Mouse (Mus musculus): ENCODE measurements around the gene Arhgdig. TPM values are rescaled to one million over a fixed set of nuclear protein-coding genes. Genes with fewer than 3 reads are reported as not detected.

The Arhgdig gene
- polyA plus RNA-seq, 1 experiment = 3.1 TPM

GRCm38 (mm10) chr17:26232863-26233262 is 25.3 kb upstream of the Arhgdig start:
- no peak overlapping the region for H3K27ac ChIP-seq (replicated peaks; ENCODE audit: low read depth, low read length)
- no peak overlapping the region for H3K4me3 ChIP-seq (ENCODE audit: insufficient read depth, low read depth, low read length)

GRCm38 (mm10) chr17:26231156-26231555 is 23.6 kb upstream of the Arhgdig start:
- Histone ChIP-seq H3K4me3 (ENCODE audit: insufficient read depth, low read depth, low read length) (no peak overlapping the region), H3K27ac (replicated peaks; ENCODE audit: low read depth, low read length) (peak overlapping the region; percentile 40)

More at GRCm38 (mm10) chr17:26232863-26233262, 25.3 kb upstream of the Arhgdig start:
- peaks cover 2% of the 10 kb centered on the region; the same call in 1 of the 2 replicates for H3K4me1 ChIP-seq (ENCODE audit: control insufficient read depth, insufficient read depth, insufficient read length, low read length)

GRCm38 (mm10) chr17:26229776-26230175 is 22.2 kb upstream of the Arhgdig start:
- Histone ChIP-seq H3K27ac (replicated peaks; ENCODE audit: low read depth, low read length) (no peak overlapping the region), H3K4me3 (ENCODE audit: insufficient read depth, low read depth, low read length) (no peak overlapping the region)

More at GRCm38 (mm10) chr17:26231156-26231555, 23.6 kb upstream of the Arhgdig start:
- H3K4me1 ChIP-seq (ENCODE audit: control insufficient read depth, insufficient read depth, insufficient read length, low read length) = peaks cover 2% of the 10 kb centered on the region; the same call in 1 of the 2 replicates

GRCm38 (mm10) chr17:26225150-26225549 is 17.6 kb upstream of the Arhgdig start:
- Histone ChIP-seq H3K27ac (replicated peaks; ENCODE audit: low read depth, low read length) (peak overlapping the region; percentile 80), H3K4me1 (ENCODE audit: control insufficient read depth, insufficient read depth, insufficient read length, low read length) (peaks cover 4% of the 10 kb centered on the region; the same call in 1 of the 2 replicates), H3K4me3 (ENCODE audit: insufficient read depth, low read depth, low read length) (no peak overlapping the region)

More at GRCm38 (mm10) chr17:26229776-26230175, 22.2 kb upstream of the Arhgdig start:
- peaks cover 4% of the 10 kb centered on the region for H3K4me1 ChIP-seq (ENCODE audit: control insufficient read depth, insufficient read depth, insufficient read length, low read length)

- H3K4me3 ChIP-seq (ENCODE audit: insufficient read depth, low read depth, low read length) = no peak overlapping the region
- H3K27ac ChIP-seq (replicated peaks; ENCODE audit: low read depth, low read length) = no peak overlapping the region
- peaks cover 4% of the 10 kb centered on the region; the same call in 1 of the 2 replicates for H3K4me1 ChIP-seq (ENCODE audit: control insufficient read depth, insufficient read depth, insufficient read length, low read length)
Measured at GRCm38 (mm10) chr17:26221508-26221907, 13.9 kb upstream of the Arhgdig start.

- Histone ChIP-seq H3K4me1 (ENCODE audit: control insufficient read depth, insufficient read depth, insufficient read length, low read length) (no peaks in the 10 kb centered on the region), H3K27ac (replicated peaks; ENCODE audit: low read depth, low read length) (no peak overlapping the region), H3K4me3 (ENCODE audit: insufficient read depth, low read depth, low read length) (no peak overlapping the region)
Measured at GRCm38 (mm10) chr17:26212681-26213080, 5.1 kb upstream of the Arhgdig start.

- H3K27ac ChIP-seq (replicated peaks; ENCODE audit: low read depth, low read length) = no peak overlapping the region
- no peaks in the 10 kb centered on the region for H3K4me1 ChIP-seq (ENCODE audit: control insufficient read depth, insufficient read depth, insufficient read length, low read length)
- H3K4me3 ChIP-seq (ENCODE audit: insufficient read depth, low read depth, low read length) = no peak overlapping the region
Measured at GRCm38 (mm10) chr17:26212241-26212640, 4.7 kb upstream of the Arhgdig start.

- H3K4me1 ChIP-seq (ENCODE audit: control insufficient read depth, insufficient read depth, insufficient read length, low read length) = no peaks in the 10 kb centered on the region
- no peak overlapping the region for H3K27ac ChIP-seq (replicated peaks; ENCODE audit: low read depth, low read length)
- H3K4me3 ChIP-seq (ENCODE audit: insufficient read depth, low read depth, low read length) = no peak overlapping the region
Measured at GRCm38 (mm10) chr17:26206392-26206791, 1.2 kb downstream of the Arhgdig start.

- H3K27ac ChIP-seq (replicated peaks; ENCODE audit: low read depth, low read length) = no peak overlapping the region
- no peak overlapping the region for H3K4me3 ChIP-seq (ENCODE audit: insufficient read depth, low read depth, low read length)
- H3K4me1 ChIP-seq (ENCODE audit: control insufficient read depth, insufficient read depth, insufficient read length, low read length) = no peaks in the 10 kb centered on the region
Measured at GRCm38 (mm10) chr17:26204766-26205165, 2.8 kb downstream of the Arhgdig start.

- Histone ChIP-seq H3K4me1 (ENCODE audit: control insufficient read depth, insufficient read depth, insufficient read length, low read length) (no peaks in the 10 kb centered on the region), H3K4me3 (ENCODE audit: insufficient read depth, low read depth, low read length) (peak overlapping the region; percentile 31), H3K27ac (replicated peaks; ENCODE audit: low read depth, low read length) (no peak overlapping the region)
Measured at GRCm38 (mm10) chr17:26203321-26203811, 4.2 kb downstream of the Arhgdig start.

- Histone ChIP-seq H3K4me3 (ENCODE audit: insufficient read depth, low read depth, low read length) (peak within 1 kb of the TSS; percentile 43), H3K27ac (replicated peaks; ENCODE audit: low read depth, low read length) (no peak within 1 kb of the TSS), H3K4me1 (ENCODE audit: control insufficient read depth, insufficient read depth, insufficient read length, low read length) (no peaks in the 10 kb centered on the region)
Measured at GRCm38 (mm10) chr17:26202737-26203136, 4.8 kb downstream of the Arhgdig start, which contains the start of gene Rgs11. TSS of gene Rgs11 (plus strand) at chr17:26202951.

- Histone ChIP-seq H3K4me1 (ENCODE audit: control insufficient read depth, insufficient read depth, insufficient read length, low read length) (no peaks in the 10 kb centered on the region), H3K4me3 (ENCODE audit: insufficient read depth, low read depth, low read length) (no peak overlapping the region), H3K27ac (replicated peaks; ENCODE audit: low read depth, low read length) (no peak overlapping the region)
Measured at GRCm38 (mm10) chr17:26201998-26202397, 5.6 kb downstream of the Arhgdig start.

- Histone ChIP-seq H3K4me1 (ENCODE audit: control insufficient read depth, insufficient read depth, insufficient read length, low read length) (no peaks in the 10 kb centered on the region), H3K27ac (replicated peaks; ENCODE audit: low read depth, low read length) (no peak overlapping the region), H3K4me3 (ENCODE audit: insufficient read depth, low read depth, low read length) (peak overlapping the region; percentile 44)
Measured at GRCm38 (mm10) chr17:26200831-26201705, 6.5 kb downstream of the Arhgdig start.

- Histone ChIP-seq H3K4me3 (ENCODE audit: insufficient read depth, low read depth, low read length) (no peak within 1 kb of the TSS), H3K27ac (replicated peaks; ENCODE audit: low read depth, low read length) (no peak within 1 kb of the TSS), H3K4me1 (ENCODE audit: control insufficient read depth, insufficient read depth, insufficient read length, low read length) (no peaks in the 10 kb centered on the region)
Measured at GRCm38 (mm10) chr17:26198892-26199291, 8.7 kb downstream of the Arhgdig start, which contains the start of gene Pdia2. TSS of gene Pdia2 (minus strand) at chr17:26199087.

- Histone ChIP-seq H3K4me1 (ENCODE audit: control insufficient read depth, insufficient read depth, insufficient read length, low read length) (no peaks in the 10 kb centered on the region), H3K4me3 (ENCODE audit: insufficient read depth, low read depth, low read length) (no peak overlapping the region), H3K27ac (replicated peaks; ENCODE audit: low read depth, low read length) (no peak overlapping the region)
Measured at GRCm38 (mm10) chr17:26192481-26193190, 14.9 kb downstream of the Arhgdig start.
